Mouse (Mus musculus) embryonic facial prominence, embryonic 13.5 days (tissue): ENCODE results near the gene Mfsd9. TPM values are rescaled to one million over a fixed set of nuclear protein-coding genes. Genes with fewer than 3 reads are reported as not detected.
"Not testable (repeated sequence)": the region's sequence is repeated elsewhere in the genome, so short reads cannot be mapped to it uniquely, and the experiment has no call there.

Experiments used
- ATAC-seq: fragments of 200-750 bp; cut with Nextera tagmentation; 2 replicates; pipeline ENCODE4 v1.8.0; 2017; ENCODE audit warnings: low read depth; ENCODE audit not compliant: insufficient number of reproducible peaks, insufficient read depth, low FRiP score, low TSS enrichment
- H3K27ac ChIP-seq: fragments of 300-500 bp; sonication (generic); 2 replicates; pipeline ENCODE4 v1.5.1; 2015; ENCODE audit warnings: moderate library complexity, mild to moderate bottlenecking, inconsistent platforms
- H3K27me3 ChIP-seq: fragments of 300-500 bp; sonication (generic); 2 replicates; pipeline ENCODE4 v1.6.1; 2015; ENCODE audit warnings: mild to moderate bottlenecking, inconsistent platforms
- H3K36me3 ChIP-seq: fragments of 300-500 bp; sonication (generic); 2 replicates; pipeline ENCODE4 v1.6.1; 2015; ENCODE audit warnings: mild to moderate bottlenecking, inconsistent platforms
- H3K4me1 ChIP-seq: fragments of 300-500 bp; sonication (generic); 2 replicates; pipeline ENCODE4 v1.6.1; 2015; ENCODE audit warnings: inconsistent platforms
- H3K4me2 ChIP-seq: fragments of 300-500 bp; sonication (generic); 2 replicates; pipeline ENCODE4 v1.6.1; 2015; ENCODE audit warnings: moderate library complexity, mild to moderate bottlenecking, inconsistent platforms
- H3K4me3 ChIP-seq: fragments of 300-500 bp; sonication (generic); 2 replicates; pipeline ENCODE4 v1.5.1; 2015; ENCODE audit warnings: mild to moderate bottlenecking, inconsistent platforms
- H3K9ac ChIP-seq: fragments of 300-500 bp; sonication (generic); 2 replicates; pipeline ENCODE4 v1.6.1; 2015; ENCODE audit warnings: mild to moderate bottlenecking, inconsistent platforms
- H3K9me3 ChIP-seq: fragments of 300-500 bp; sonication (generic); 2 replicates; pipeline ENCODE4 v1.6.1; 2016; ENCODE audit warnings: inconsistent platforms
- WGBS: fragments of 180-500 bp; shearing (Covaris S2); methylation state at CpG from one replicate; pipeline ENCODE4 v1.1.7; 2015; ENCODE audit warnings: mixed read lengths; 5-methylcytosine and 5-hydroxymethylcytosine counted together
- polyA plus RNA-seq: library from polyadenylated mRNA; unstranded; fragments of >200 nt; fragmentation: Nextera tagmentation; extraction: Ambion mirVana; gene quantifications from 2 replicates; pipeline ENCODE4 v1.2.1, GENCODE M21; 2015

Mfsd9 gene
- polyA plus RNA-seq, 1 experiment from 2014 or later, result 3.8 TPM

DNA sequence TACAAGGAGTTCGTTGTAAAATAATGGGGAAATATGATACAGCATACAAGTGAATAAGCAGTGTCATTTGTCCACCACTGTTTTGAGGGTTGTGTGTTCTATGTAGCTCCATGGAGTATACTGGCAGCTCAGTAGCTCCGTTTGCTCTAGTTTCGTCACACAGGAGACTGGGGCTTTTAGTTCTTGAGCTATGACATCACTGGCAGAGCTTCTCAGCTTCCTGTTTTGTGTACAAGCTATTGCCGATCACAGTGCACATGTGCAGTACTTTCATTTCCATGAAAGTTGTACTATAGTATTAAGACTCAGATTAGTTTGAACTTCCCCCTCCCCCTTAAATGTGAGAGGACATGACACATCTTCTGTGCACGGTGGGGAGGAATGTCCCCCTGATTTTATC, 44.4 kb downstream of the Mfsd9 start:
- H3K9ac ChIP-seq, result no peak overlapping the region
- no peaks in the 10 kb centered on the region for H3K36me3 ChIP-seq
- H3K27me3 ChIP-seq, result no peaks in the 10 kb centered on the region
- H3K4me3 ChIP-seq, result no peak overlapping the region
- no peak for ATAC-seq
- no peak overlapping the region for H3K4me2 ChIP-seq
- H3K27ac ChIP-seq, result no peak overlapping the region
- H3K9me3 ChIP-seq, result no peaks in the 10 kb centered on the region
- WGBS, result 71% methylated on average over 5 of the region's 5 CpGs
- H3K4me1 ChIP-seq, result no peaks in the 10 kb centered on the region

DNA sequence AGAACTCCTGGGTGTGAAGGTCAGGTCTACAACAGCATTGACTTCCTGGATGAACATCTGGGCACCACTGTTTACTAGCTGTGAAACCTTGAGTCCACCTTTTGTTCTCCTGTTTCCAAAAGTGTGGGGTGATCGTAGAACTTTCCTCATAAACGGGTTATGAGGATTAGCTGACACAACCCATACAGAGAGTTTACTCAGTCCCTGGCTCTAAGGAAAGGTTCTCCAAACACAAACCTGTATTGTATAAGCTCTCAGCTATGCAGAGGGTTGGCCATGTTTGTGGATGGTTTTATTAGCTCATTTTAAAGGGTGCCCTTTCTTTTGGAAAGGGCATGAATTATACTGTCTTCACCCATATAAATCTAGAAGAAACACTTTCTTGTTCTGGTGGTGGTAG, 49.7 kb downstream of the Mfsd9 start:
- WGBS, result 79% methylated on average over 2 of the region's 2 CpGs

GRCm38 (mm10) chr1:40738246-40738645, 52.2 kb downstream of the Mfsd9 start:
- H3K27ac ChIP-seq, H3K27me3 ChIP-seq, H3K4me1 ChIP-seq, ATAC-seq, H3K36me3 ChIP-seq, H3K9me3 ChIP-seq, H3K4me3 ChIP-seq, H3K4me2 ChIP-seq, H3K9ac ChIP-seq: not testable (repeated sequence)
- WGBS, result 92% methylated on average over 9 of the region's 9 CpGs

More for the DNA sequence above, 49.7 kb downstream of the Mfsd9 start:
- no peak overlapping the region for H3K4me3 ChIP-seq
- H3K36me3 ChIP-seq, result no peaks in the 10 kb centered on the region
- no peak overlapping the region for H3K9ac ChIP-seq
- no peak overlapping the region for H3K27ac ChIP-seq
- no peaks in the 10 kb centered on the region for H3K9me3 ChIP-seq
- H3K4me2 ChIP-seq, result no peak overlapping the region
- no peak for ATAC-seq
- H3K27me3 ChIP-seq, result no peaks in the 10 kb centered on the region
- H3K4me1 ChIP-seq, result no peaks in the 10 kb centered on the region

DNA sequence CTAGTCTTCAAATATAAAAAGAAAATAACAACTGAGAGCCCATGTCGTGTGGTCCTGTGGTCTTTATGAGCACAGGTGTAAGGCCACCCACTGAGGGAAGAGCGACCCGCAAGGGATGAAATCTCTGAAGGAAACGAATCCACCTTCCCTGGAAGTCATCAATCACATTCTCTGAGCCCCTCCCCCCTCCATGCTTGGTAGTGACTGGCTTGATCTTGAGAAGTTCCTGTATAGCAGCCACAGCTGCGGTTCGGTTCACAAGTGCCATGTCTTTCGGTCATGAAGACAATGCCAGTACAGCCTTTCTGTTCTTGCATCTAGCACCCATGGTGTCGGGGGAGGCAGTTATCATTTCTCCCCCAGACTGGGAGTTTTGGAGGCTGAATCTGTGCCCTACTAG, 52.8 kb downstream of the Mfsd9 start:
- ATAC-seq, result no peak
- WGBS, result 87% methylated on average over 8 of the region's 8 CpGs
- Histone ChIP-seq H3K9me3 (no peaks in the 10 kb centered on the region), H3K36me3 (no peaks in the 10 kb centered on the region), H3K4me2 (no peak overlapping the region), H3K4me1 (no peaks in the 10 kb centered on the region), H3K27me3 (no peaks in the 10 kb centered on the region), H3K9ac (no peak overlapping the region), H3K4me3 (no peak overlapping the region), H3K27ac (no peak overlapping the region)

DNA sequence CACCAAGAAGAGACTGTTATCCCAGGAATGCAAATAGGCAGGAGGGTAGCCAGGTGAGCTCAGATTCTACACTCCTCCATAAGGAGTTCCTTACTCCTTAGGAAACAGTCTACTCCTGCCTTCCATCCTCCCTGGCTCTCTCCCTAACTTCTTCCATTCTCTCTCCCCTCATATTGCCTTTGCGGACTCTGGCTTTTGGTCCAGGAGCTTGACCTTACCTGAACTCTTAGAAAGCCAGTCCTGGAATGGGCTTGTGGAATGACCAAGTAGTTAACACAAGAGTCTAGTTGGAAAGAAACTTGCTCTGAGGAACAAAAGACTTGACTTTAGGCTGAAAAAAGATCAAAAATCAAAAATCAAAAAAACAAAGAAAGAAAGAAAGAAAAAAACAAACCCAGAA, 61.9 kb downstream of the Mfsd9 start:
- WGBS, result 88% methylated on average over 1 of the region's 1 CpGs
- Histone ChIP-seq H3K4me2 (no peak overlapping the region), H3K27ac (no peak overlapping the region), H3K9ac (no peak overlapping the region), H3K9me3 (no peaks in the 10 kb centered on the region), H3K4me1 (no peaks in the 10 kb centered on the region), H3K27me3 (no peaks in the 10 kb centered on the region), H3K36me3 (no peaks in the 10 kb centered on the region), H3K4me3 (no peak overlapping the region)
- ATAC-seq, result no peak

DNA sequence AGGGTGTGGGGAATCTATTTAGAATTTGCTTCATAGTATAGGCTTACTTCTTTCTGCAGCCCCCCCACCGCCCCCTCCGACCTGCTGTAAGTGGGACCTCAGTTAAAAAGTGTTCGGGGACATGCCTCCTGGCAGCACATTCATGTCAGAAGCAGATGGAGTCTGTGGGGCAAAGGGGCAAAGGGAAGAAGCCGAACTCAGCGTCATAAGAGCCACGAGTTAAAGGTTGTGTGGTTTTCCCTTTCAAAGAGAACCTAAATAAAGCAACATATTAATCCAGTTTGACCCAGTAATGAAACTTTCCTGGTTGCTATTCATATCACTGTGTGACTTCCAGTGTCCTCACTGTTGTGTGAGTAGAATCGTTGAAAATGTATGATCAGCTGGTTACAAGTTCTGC, 63.1 kb downstream of the Mfsd9 start:
- 78% methylated on average over 7 of the region's 7 CpGs for WGBS
- no peak overlapping the region for H3K9ac ChIP-seq
- H3K4me1 ChIP-seq, result no peaks in the 10 kb centered on the region
- H3K4me2 ChIP-seq, result no peak overlapping the region
- H3K9me3 ChIP-seq, result no peaks in the 10 kb centered on the region
- H3K36me3 ChIP-seq, result no peaks in the 10 kb centered on the region
- no peak overlapping the region for H3K27ac ChIP-seq
- ATAC-seq, result no peak
- no peaks in the 10 kb centered on the region for H3K27me3 ChIP-seq
- no peak overlapping the region for H3K4me3 ChIP-seq

- Histone ChIP-seq H3K27me3 (no peaks in the 10 kb centered on the region), H3K9ac (no peak overlapping the region), H3K27ac (no peak overlapping the region), H3K9me3 (no peaks in the 10 kb centered on the region), H3K4me3 (no peak overlapping the region), H3K4me1 (no peaks in the 10 kb centered on the region), H3K4me2 (no peak overlapping the region), H3K36me3 (no peaks in the 10 kb centered on the region)
- 86% methylated on average over 10 of the region's 10 CpGs for WGBS
- no peak for ATAC-seq
Measured at GRCm38 (mm10) chr1:40726051-40726450, 64.4 kb downstream of the Mfsd9 start.

Other genes starting within 250 kb of the Mfsd9 start
- gene Slc9a4, start 210.6 kb downstream of the Mfsd9 start, polyA plus RNA-seq, result not detected in 2 replicates
- 0.89 and 1.2 TPM in 2 replicates for gene Slc9a2, start 110.1 kb downstream of the Mfsd9 start, polyA plus RNA-seq
- gene Tmem182, start 14.9 kb upstream of the Mfsd9 start, polyA plus RNA-seq, result 0.20 and 0.62 TPM in 2 replicates